Mouse (Mus musculus) urinary bladder, postnatal 36 days (tissue): Measurements from ENCODE around the gene Iqsec1.

ENCODE experiments used
- DNase-seq, 2 experiments: peaks; one replicate each; pipeline ENCODE4 v3.0.0; 2022; ENCODE audit warnings: low spot score in 2 of 2, mixed read lengths in 1 of 2

The Iqsec1 gene

DNA sequence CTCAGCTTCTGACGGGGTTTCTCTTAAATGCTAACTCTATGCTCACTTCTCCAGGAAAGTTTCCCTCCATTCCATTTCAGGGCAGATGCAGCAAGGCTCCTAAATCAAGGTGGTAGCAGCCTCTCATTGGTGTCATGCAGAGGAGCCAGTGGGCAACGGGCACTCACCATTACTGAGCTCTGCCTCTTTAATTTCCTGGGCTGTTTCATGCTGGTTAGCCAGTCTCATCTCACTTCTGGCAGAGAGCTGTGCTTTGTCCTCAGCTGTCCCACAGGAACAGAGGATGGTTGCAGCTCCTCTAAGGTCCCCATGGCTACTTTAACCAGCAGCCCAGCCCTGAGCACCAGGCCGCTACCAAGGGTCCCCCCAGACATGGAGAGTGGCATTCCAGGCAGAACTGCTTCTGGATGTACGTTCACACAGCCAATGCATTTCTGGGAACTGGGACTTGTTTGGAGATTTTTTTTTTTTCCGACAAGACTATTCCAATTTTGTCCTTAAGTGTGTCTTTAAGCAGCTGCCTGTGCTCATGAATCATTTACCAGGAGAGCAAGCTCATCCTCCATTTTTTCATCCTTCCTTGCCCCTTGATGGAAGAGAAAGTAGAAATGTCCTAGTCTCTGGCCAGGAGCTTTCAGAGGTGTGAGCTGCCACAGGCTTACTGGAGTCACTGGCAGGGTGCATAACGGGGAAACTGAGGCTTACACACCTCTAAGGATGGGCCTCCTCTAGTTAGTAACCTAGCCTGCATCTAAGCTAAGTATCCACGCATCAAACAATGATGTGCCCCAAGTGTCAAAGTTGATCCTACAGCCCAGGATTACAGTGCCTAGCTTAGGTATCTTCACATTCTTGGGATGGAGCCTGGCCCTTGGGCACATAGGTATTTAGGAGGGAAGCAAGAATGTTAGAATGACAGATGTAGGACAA is 98.9 kb downstream of the Iqsec1 start:
- no peak for DNase-seq

DNA sequence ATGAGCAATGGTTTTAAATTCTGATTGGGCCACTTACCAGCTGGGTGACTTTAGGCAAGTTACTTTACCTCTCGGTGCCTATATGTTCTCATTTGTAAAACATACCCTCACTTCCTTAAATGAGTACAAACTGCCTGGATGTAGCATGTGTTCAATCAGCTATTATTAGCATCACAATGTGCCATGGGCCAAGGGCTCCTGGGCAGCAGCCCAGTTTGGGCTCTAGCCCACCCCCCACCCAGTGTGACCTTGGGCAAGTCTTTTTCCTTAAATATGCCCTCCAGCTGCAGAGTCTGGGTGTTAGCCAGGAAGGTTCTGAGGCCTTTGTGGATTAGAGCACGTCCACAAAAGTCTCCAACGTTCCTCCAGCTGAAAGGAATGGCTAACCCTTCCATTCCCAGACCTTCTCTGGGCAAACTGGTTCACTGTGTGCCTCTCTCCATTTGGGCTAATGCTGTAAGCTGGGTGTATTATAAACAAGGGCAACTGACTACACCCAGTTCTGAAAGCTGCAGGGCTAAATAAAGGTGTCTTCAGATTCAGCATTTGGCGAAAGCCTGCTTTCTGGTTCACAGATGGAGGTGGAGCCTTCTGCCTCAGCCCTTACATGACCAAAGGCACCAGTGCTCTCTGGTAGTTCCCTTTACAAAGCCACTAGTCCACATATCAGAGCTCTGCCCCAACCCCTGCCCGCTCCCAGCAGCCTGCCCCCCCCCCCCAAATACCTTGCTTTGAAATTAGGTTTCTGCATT is 101.3 kb downstream of the Iqsec1 start:
- DNase-seq: no peak

DNA sequence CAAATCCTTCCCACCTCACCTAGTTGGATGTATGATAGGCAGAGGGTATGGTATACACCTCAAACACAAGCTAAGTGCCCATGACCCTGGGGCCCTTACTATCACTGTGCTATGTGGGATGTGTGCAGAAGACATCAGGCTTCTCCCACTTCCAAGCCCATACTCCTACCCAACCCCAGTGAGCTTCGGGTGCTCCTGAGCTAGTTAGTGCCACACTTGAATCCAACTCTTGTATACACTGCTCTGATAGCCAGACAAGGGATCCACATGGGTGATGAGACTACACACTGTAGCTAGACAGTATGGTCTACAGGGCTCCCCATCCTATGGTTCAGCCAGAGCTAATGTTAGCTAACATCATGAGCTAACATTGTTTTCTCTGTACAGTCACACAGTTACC is 102.9 kb downstream of the Iqsec1 start:
- no peak for DNase-seq

DNA sequence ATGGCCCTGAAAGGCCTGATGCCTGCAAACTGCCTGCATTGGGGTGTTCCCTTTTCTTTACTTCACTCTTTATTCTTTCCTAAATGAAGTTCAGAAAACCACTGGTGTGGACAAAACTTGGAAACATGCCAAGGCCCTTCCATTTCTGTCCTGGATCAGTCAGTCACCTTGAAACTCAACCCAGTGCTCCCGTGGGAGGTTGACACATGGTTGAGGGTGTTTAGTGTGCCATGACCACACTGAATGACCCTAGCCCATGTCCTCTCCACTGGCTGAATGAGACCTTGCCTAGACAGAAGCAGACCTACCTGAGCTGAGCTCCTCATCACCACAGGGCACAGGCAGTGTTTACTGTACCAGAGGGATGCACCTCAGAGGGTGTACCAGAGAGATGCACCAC is 103.9 kb downstream of the Iqsec1 start:
- DNase-seq: no peak

DNA sequence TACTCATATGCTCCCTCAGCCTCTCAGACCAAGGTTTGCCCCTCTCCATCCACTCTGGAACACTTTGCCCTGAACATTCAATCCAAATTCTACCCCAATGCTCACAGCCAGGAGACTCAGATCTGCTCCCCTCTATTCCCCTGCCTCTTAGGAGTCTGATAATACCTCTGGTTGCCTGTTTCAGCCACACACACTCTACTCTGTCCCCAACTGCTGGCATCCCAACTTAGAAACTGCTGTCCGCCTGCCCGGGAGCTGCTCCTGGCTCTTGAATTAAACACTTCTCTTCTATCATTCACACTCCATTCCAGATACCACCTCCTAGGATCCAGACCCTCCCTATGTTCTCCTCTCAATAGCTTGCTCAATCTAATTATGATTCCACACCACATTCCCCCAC is 107.5 kb downstream of the Iqsec1 start:
- DNase-seq: no peak

DNA sequence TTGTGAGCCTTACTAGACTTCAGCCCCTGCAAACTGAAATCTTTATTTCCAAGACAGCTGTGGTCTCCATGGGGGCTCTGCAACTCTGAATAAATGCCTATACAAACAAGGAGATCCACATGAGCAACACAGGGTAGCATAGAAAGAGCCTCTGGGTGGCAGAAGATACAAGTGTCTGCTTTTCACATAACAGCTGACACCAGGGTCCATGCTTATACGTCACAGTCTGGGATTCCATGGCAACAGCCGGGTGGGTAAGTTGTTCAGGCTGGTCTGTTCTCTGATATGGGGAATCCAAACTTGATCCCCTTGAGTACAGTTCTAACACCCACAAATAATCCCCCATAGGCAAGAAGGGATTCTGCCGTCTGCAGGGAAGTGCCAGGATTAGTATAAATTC is 108.1 kb downstream of the Iqsec1 start:
- no peak for DNase-seq

DNA sequence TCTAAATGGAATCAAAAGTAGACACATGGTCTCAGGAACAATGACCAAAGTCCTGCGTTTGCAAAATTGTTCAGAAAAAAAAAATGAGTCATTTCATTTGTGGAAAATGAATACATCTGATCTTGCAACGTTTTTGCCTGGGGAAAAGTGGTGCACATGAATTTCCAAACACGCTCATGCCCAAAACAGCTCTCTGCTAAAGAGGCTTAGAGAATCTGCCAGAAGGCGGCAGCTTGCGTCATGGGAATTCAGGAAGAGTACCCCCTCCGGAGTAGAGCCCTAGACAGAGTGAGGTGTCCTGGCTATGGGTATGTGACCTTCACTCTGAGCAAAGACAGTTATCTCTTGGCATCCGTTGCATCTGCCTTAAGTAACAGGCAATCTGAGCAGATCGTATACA is 116.9 kb downstream of the Iqsec1 start:
- DNase-seq: no peak

DNA sequence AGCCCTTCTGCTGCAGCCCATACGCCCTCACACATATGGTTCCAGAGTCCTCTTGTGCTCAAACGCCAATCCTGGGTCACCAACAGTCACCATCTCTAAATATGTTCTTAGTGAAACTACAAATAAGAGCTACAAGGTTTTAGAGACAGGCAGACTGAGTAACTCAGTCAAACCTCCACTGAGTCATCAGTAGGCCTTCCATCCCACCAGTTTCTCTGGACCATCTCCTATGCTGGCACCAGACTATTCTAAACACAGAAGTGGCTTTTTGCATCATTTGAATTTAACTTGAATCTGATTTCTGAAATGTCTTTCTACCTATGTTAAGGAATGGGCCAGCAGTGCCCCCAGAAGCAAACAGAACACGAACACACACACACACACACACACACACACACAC is 120.5 kb downstream of the Iqsec1 start:
- no peak for DNase-seq

DNA sequence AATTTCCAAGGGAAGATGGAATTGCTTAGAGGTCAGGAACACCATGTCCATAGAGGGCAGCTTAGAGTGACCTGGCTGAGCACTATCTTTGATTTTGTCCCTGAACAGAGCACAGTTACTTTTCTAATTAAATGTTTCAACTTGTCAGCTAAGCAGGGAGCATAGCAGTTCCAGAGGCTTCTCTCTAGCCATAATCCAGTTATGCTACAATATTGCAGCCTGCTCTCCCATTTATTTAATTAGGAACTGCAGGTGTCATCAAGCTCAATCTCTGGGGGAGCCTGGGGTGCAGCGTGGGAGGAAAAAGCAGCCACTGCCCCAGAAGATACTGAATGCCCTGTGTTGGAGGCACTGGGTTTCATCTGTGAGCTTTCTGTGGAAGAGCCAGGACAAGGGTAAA is 127.1 kb downstream of the Iqsec1 start:
- no peak for DNase-seq

DNA sequence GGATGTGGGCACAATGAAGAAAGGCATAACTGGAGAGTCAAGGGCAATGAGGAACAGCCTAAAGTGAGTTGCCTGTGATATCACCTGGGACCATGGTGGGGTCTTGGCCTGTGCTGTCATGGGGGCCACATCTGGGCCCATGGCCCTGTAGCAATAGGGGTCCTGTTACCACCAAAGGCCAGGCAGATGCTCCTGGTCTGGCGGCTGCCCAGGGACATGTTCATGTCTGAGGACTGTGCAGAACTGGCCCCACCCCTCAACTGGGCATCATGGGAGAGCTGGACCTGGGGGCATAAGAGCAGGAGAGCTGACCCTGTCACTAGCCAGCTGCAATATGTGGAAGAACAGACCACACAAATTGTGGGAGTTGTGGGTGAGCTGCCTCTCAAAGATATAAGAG is 130.6 kb downstream of the Iqsec1 start:
- DNase-seq: no peak

DNA sequence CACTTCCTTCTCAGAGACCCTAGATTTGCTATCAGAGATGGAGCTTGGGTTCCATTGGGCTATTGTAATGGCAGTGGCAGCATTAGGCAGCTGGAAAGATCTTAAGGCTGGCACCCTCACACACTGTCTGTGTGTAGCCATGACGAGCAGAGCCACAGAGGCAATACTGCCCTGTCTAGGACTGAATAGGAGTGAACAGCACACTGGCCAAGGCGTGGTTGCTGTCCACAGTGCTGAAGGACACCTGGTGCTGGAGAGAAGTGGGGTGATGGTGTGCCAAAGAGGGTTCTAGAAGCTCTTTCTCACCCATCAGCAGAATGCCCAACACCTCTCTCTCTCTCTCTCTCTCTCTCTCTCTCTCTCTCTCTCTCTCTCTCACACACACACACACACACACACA is 136.1 kb downstream of the Iqsec1 start:
- no peak for DNase-seq

DNA sequence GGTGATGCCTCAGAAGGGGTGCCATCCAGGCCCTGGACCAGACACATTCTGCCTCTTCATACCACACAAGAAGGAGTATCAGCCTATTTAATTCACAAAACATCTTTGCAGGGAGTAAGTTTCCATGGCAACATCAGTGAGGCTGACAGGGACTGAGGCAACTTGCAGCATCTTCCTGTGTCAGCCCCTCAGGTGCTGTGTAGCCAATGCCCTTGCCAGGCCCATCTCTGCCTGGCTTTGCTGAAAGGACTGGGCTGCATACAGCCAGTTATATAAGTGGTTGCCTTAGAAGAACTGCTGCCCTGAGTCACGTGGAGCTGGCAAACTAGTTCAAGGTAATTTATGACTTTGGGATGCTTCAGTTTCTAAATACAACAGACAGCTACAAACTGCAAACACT is 140.4 kb downstream of the Iqsec1 start:
- no peak for DNase-seq

DNA sequence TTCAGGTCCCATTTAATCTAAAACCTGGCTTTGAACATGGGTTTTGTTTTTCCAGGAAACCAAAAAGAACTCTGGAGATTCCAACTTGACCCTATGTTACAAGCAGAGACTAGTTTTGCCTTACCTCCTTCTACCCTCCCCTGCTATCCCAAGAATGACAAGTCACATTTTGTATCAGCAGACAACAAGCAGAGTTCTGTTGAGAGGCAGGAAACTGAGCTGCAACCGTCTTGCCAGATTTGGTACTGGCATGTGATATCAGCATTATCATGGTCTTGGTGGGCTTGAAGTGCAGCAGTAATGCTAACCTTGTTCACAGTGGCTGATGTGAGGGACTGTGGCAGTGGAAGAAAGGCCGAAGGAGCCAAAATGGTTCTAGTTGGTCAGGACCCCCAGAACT is 141.0 kb downstream of the Iqsec1 start:
- no peak for DNase-seq

DNA sequence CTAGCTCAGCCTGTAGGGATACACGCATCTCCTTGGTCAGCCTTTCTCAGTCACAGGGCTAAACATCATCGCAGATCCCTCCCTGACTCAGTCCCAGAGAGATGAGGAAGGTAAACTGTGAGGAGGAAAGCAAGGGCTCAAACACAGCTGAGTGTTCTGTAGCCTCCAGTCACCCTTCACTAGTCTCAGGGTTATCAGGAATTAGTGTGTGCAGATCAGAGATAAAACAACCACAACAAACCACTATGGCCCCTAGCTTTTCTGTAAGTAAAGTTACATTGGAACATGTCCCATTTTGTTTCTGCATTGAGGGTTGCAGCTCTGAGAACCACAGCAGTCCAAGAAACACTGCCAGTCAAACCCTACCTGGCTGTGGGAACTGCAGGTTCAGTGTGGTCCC is 148.5 kb downstream of the Iqsec1 start:
- no peak for DNase-seq

DNA sequence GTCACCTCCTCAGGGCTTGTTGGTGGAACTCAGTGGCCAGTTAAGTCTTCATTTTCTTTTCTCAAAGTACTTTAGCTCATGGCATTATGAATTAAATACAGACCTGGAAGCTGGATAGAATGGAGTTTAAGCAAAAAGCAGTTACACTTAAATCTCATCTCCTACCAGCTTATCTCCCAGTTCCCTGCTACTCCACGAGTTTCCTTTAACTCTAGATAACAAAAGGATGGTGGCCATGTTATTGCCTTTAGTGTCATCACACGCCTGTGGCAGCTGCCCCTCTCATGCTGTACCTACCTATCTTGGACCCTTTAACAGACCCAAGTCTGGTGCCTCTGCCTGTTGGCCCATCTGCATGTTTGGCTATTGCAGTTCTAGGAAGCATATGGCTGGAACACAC is 151.7 kb downstream of the Iqsec1 start:
- no peak for DNase-seq

DNA sequence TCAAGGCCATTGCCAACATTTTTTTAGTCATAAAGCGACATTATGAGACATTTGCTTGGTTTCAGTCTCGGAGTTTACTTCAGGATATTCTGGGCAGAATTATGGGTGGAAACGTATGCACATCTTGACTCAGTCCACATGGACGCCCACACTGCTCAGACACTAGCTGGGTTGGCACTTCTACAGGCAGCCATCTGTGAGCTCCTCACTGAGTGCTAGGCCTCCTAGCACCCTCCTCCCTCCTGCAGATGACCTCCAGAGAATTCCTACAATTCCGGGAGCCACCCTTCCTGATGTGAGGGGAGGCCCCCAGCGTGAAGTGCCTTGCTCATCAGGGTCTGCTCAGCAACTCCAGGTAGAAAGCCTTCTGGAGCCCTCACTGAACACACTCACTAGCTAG is 158.9 kb downstream of the Iqsec1 start:
- DNase-seq: no peak

DNA sequence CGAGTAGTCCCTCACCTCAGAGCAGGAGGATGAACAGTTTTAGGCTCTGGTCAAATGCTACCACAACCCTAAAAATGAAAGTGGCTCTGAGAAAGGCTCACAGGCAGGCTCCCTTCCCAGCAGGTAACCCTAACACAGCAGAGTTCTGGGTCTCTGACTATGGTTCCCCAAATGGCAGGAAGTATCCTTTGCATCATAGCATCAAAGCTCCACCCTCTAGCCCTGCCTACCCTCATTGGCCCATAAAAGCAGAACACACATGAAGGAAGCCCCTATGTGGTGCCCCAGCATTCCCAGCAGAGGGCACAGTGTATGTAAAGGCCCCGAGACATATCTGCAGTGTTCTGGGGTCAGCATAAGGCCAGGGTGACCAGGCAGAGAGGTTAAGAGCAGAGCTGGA is 163.4 kb downstream of the Iqsec1 start:
- no peak for DNase-seq

DNA sequence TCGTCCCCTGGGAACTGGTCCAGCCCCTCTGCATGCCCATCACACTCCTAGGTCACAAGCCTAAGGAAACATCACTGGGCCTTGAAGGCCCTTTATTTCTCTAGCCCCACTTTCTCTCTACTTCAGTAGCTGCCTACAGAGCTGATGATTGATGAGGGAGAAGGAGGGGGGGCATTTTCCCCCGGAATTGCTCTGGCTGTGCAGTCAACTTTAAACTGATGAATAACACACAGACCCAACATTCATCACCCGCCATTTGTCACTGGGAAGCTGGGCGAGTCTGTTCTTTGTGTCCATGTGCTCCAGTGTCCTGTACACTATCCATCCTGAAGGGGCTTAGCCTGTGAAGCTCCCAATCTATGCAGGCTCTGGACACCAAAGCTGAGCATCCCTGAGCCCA is 165.2 kb downstream of the Iqsec1 start:
- no peak for DNase-seq

DNA sequence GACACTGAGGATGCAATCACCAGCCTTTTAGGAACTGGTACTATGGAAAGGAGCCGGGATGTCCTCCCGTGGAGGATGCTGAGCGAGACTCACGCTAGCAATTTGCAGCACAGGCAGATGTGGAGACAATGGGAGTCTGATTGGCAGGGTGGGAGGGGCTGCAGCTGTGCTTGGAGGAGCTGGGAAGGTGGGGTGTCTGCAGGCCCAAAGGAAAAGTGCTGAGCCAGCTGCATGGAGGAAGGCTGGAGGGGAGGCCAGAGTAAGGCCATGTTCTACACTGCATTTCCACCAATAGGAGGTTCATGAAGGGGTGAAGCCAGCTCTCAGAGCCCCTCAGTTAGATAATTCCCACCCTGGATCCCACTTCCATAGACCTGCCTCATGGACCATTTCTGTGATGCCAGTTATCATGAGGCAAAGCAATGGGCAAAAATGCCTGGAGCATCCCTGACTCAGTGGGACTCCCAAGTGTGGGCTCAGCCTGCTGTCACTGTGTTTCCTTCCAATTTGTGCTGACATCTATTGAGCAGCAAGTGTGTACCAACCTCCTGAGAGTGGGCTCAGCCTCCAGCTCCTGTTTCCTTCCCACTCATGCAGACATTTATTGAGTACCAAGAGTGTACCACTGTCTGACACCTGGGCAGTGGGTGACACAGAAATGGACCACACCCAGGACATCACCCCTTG is 166.4 kb downstream of the Iqsec1 start:
- DNase-seq: no peak

DNA sequence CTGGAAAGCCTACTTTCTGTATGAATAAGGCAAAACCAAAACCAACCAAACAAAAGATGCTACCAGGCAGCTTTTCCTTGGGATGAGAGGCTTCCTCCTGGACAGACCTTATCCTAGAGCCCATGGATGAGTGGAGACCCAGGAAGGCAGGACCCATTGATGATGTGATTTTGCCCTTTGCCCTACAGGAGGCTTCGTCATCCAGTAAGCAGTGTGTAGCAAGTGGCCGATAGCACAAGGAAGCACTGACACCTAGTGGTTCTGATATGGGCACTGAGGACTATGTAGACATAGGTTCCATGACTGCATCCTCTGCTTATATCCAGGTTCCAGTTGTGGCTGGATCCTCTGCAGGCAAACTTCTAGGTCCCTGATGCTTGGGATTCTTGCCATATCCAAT is 168.6 kb downstream of the Iqsec1 start:
- DNase-seq: no peak

DNA sequence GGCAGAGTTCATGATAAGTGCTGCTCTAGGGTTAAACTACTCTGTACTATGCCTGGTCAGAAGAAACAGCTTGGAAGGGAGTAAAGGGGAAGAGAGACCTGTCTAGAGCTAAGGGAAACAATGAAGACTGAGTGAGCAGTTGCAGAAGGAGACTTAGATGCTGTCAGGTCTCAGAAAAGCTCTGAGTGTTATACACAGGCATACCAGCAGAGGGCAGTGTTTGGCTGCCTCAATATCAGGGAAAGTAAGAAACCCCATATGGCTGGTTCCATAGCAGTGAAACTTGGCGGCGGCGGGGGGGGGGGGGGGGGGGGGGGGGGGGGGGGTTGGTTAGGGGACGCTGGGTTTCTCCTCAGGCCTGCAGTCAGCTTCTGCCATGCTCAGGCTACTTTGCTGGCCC is 169.5 kb downstream of the Iqsec1 start:
- DNase-seq: peak; percentile 35 to 56

DNA sequence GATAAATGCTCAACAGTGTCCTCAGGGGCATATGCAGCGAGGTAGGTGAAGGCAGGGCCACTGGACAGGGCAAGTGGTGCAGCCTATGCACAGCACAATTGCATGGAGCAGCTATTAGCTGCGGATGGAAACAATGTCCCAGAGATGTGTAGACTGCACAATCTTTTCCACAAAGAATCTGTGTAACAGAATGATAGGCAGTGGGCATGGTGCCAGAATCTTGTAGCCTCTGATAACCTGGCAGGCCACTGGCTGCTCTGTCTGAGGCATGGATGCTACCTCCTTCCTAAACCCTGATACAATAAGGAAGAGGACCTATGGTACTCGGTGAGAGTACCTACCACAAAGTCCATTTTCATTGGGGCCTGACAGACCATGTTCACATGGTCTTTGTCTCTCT is 171.9 kb downstream of the Iqsec1 start:
- DNase-seq: no peak

DNA sequence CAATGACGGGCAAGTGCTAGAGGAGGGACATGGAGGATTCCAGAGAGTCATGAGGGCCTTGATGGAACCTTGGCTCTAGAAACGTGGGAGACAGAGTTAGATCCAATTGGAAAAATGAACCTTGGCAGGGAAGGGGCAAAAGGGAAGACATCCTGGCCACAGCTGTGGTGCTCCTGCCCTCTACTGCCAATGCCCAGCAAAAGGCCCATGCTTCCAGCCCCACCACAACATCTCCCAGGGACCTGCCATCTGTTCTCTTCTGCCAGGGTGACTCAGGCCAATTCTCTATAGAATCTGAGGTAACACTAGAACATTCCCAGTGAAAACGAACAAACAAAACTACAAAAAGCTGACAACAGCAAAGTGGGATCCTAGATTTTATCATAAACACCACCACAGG is 173.1 kb downstream of the Iqsec1 start:
- no peak for DNase-seq
